Mouse (Mus musculus) liver (tissue): ENCODE measurements around the gene Sergef.

ENCODE experiments used
- DNase-seq: peaks from one replicate; pipeline ENCODE4 v3.0.0-alpha.2; 2020; ENCODE audit warnings: mixed read lengths

Gene Sergef

DNA sequence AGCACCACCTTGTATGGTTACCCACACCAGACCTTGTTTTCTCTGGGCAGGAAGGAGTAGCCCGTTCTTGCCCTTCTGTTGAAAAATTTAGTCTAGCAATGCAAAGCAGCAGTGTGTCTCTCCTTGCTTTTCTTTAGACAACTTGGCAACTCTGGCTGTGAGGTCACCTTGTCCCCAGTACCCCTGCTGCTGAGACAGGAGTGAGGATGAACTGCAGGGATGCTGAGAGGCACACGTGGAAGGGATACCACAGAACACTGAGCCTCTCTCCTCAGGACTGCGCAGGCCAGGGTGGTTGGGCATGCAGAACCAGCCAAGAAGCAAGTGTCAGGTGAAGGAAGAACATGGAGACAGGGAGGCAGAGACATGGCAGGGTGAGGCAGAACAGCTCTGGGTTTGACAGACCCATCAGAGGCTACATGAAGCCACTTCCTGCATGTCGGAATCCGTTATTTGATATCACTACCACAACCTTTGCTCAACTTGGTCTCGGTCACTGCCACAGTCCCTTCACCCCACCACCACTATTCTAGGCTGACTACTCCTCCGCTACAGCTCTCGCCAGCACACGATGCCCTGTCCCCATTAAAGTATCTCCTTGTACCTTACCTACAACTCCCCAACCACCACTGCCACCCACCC is 103.0 kb downstream of the Sergef start:
- DNase-seq = no peak

DNA sequence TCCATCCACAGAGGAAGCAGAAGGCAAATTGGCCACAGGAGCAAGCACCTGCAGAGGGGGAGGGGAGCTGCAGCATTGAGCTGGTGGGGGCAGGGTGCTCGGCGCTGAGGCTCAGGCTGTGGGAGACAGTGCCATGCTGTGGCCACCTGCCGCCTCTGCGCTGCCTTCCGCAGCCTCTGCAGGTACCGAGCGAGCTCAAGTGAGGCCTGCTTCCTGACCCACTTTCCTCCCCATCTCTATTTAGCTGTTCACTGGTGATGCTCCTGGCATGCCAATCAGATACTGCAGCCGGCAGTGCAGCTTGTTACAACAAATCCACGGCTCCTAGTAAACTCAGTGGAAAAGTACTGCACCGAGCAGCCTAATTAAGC is 104.2 kb downstream of the Sergef start:
- peak; percentile 29 for DNase-seq

GRCm38 (mm10) chr7:46534767-46535428 is 104.7 kb downstream of the Sergef start:
- DNase-seq = no peak

- no peak for DNase-seq
Observed at GRCm38 (mm10) chr7:46533518-46533917, 106.1 kb downstream of the Sergef start.

DNA sequence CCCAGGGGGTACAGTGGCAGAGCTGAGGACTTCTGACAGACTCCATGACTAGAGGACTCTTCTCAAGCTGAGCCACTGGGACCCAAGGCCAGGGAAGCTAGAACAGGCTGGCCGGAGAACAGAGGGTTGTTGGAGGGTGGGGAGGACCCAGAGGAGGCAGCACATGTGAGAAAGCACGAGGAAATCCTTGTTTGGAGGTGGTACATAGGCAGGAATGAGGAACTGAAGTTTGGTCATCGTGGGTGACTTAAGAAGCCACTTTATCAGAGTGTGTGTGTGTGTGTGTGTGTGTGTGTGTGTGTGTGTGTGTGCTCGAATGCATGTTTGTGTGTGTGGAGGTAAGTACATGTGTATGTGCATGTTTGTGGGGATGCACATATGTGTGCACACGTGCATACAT is 108.3 kb downstream of the Sergef start:
- DNase-seq = no peak

DNA sequence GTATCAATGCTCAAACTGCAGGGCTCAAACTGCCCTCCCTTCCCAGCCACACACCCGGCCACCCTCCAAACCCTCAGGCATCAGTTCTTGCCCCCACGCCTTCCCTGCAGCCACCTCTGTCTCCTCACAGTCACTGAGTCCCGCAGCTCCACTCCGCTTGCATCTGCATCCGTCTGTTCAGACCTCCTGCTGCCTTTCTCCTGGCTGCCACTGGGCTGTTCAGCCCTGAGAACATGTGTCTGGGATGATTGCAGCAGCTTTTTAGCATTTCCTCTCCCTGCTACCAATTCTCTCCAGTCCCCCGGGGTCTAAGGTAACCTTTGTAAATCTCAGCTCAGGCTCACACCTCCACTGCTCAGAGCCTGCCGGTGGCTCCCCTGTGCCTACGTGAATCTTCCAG is 109.7 kb downstream of the Sergef start:
- no peak for DNase-seq

DNA sequence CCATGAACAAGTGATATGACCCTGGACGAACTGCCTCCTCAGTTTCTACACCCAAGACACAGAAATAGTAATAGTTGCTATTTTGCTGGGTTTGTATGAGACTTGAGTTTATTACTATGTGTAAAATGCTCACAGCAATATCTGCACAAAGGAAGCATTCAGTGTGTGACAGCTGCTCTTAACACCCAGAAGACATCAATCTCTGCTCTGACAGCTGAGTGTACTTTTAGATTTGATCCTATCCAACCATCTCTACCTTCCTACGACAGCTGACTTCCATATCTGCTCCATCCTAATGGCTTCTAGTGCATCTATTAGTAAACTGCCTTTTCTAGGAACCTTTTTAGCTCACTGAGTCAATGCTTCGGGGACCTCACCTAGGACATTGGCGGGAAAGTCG is 110.3 kb downstream of the Sergef start:
- no peak for DNase-seq

DNA sequence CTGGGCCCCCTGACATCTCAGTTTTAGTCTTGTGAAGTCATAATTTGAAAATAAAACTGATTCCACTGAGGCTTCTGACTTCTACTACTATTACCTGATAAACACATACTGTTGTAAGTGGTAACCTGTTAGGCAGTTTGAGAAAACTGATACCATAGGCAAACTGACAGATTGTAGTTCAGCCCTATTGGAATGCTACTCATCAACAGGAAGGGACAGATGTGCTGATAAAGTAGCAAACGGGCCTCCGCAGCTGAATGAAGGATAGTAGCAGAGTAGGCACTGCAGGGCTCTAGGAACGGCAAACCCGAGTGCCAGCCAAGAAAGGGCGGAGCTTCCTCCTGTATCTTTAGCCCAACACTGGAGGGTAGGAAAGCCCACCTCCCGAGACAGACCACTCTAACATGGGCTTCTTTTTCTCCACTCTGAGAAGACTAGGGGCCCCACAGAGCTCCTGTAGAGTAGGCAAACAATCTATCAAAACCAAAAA is 112.9 kb downstream of the Sergef start:
- DNase-seq = no peak

GRCm38 (mm10) chr7:46523215-46523614 is 116.4 kb downstream of the Sergef start:
- no peak for DNase-seq

GRCm38 (mm10) chr7:46521794-46522193 is 117.8 kb downstream of the Sergef start:
- no peak for DNase-seq

DNA sequence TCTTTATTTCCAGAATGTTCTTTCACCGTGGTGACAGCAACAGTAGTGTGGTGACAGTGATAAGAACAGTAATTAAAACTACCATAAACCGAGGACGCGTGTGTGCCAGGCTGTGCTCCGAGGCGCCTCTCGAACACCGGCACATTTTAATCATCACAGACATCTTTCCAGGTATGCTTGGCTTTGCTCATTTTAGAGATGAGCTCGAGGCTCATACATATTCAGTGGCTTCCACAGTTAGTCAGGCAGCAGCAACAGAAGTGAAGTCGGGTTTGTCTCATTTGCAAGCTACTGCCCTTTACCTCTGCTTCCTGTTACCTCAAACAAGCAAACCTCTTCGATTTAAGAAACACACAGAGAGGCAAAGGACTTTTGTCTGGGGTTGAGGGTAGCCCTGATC is 120.5 kb downstream of the Sergef start:
- DNase-seq = no peak

GRCm38 (mm10) chr7:46517158-46517557 is 122.4 kb downstream of the Sergef start:
- no peak for DNase-seq

GRCm38 (mm10) chr7:46515960-46516359 is 123.6 kb downstream of the Sergef start:
- no peak for DNase-seq

DNA sequence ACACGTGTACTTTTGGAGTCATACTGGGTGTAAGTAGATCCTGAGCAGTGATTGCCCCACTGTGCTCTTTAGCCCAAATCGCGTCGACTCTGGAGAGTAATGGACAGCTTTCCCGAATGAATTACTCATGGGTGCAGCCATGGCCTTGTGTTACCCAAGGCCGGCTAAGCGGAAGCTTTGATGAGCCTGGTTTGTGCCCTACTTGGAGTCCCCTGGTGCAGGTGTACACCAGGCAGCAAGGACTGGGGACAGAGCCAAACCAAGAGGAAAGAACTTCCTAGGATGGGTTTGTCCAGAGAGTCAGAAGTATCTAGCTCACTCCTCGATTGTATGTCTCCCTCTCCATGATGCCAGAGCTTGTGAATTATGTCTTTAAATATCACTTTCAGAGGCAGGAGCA is 124.6 kb downstream of the Sergef start:
- no peak for DNase-seq

GRCm38 (mm10) chr7:46513562-46513961 is 126.0 kb downstream of the Sergef start:
- DNase-seq = no peak

GRCm38 (mm10) chr7:46512792-46513191 is 126.8 kb downstream of the Sergef start:
- no peak for DNase-seq

DNA sequence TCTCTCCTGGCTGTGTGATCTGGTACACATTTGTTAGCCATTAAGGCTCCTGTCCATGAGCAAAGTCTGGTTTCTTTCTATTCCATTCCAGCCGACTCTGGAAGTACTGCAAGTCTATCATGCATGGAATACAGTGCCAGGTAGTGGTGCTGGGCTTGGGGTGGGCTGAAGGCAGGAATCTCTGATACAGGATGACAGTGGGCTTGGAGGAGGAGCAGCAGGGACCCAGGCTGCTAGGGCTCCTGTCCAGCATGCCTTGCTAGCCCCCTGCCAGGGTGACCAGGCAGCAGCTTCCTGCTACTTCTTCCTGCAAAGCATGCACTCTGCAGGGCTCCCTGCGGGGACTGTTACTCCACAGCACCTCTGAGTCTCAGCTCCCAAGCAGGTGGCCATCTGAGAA is 128.8 kb downstream of the Sergef start:
- DNase-seq = no peak

DNA sequence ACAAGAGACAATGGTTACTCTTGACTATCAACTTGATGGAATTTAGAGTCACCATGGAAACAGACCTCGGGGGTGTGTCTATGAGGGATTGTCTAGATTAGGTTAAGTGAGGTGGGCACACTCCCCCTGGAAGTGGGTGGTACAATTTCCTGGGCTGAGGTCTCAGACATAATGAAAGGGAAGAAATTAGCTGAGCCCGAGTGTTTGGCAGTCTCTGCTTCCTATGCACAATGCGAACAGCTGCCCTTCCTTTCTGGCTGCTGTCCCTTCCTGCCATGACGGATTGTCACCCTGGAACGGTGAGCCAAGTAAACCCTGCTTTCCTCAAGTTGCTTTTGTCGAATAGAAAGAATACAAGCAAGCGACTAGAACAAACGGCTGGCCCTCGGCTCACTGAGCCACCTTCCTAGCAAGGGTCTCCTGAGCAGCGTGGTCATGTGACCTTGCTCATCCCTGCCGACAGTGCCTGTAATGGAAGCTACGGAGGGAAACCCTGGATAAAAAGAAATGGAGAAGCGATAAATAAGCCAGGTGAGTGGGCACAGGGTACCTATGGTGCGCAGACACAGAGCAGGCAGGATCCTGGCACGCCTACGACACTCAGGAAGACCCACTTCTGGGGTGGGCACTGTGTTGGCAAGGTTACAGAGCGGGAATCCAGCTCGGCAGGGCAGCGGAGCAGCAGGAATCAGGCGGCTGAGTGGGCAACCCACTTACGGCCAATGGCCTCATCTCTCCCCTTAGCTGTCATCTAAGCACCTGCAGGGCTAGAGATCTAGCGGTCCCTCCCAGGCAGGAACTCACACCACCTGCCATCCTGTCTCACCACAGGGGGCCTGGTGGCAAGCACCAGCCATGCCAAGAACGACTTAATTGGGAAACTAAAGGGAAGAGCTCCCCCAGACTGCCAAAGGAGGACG is 130.0 kb downstream of the Sergef start:
- DNase-seq = no peak

GRCm38 (mm10) chr7:46508590-46509318 is 130.9 kb downstream of the Sergef start:
- no peak for DNase-seq

DNA sequence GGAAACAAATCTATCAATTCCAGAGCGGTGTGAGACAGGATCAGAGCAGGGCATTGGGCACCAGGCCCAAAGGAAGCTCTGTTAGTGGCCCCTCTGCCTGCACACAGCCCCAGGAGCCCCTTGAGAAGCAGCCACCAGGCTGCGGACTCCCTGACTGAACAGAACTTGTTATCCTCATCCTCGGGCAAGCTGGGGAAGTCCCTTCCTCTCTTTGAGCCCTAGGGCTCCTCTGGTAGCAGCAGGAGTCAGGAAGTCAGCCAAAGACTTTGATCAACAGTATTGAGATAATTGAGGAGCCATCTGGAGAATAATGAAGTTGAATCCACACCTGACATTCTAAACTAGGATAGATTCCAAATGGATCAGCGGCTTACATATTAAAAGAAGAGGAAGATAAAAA is 135.4 kb downstream of the Sergef start:
- DNase-seq = no peak

DNA sequence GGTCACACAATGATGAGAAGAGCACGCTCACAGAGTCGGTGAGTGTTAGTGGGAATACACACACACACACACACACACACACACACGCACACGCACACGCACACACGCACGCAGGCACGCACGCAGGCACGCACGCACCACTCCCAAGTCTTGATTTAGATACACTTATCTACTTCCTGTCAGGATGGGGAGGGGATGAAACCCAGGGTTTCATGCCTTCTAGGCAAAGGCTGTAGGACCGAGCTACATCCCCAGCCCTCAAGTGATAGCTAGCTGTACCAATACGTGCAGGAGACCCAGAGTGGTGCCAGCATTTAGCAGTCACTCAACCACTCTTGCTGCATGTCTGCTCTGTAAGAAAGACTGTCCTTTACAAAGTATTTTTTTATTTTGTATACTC is 137.0 kb downstream of the Sergef start:
- no peak for DNase-seq

DNA sequence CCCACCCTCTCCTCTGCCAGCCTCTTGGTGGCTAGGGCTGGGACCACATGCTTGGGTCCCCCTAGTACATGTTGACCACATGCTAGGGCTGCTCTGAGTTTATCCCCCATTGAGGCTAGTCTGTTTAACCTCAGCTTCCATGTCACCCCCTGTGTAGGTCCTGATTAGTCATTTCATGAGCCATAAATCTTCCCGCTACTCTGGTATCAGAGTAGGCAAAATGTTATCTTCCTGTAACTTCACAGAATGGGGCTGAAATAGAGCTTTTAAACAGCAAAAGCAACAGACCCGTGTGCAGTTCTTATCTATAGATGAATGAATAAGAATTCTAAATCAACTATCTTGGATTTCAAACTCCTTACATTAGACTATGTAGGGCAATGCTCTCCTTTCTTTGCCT is 138.1 kb downstream of the Sergef start:
- no peak for DNase-seq

DNA sequence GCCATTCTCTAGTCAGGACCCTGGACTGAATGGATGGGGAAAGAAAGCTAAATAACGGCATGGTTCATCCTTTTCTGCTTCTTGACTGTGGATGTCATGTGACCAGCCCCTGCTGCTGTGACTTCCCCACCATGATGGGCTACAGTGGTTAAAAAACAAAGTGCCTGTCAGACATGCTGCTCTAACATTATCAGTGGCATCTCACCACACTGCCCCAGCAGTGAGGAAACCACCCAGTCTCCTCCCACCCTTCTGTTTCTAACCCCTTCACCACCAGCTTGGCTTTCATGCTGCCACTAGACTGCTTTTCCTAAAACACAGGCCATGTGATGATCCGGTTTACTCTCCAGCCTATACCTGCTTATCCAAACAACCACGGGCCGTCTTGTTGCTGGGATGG is 140.0 kb downstream of the Sergef start:
- no peak for DNase-seq
